Mouse (Mus musculus) T-helper 1 cell (primary cell): ENCODE measurements around the gene Siglecf.

Source experiments
- in situ Hi-C: fragments of 300-600 bp; cut with MboI, MseI; formaldehyde crosslinking; loops from one replicate; pipeline ENCODE4 v1.15.1; 2025; ENCODE audit warnings: high pct_unique_total_duplicates

The Siglecf gene

DNA sequence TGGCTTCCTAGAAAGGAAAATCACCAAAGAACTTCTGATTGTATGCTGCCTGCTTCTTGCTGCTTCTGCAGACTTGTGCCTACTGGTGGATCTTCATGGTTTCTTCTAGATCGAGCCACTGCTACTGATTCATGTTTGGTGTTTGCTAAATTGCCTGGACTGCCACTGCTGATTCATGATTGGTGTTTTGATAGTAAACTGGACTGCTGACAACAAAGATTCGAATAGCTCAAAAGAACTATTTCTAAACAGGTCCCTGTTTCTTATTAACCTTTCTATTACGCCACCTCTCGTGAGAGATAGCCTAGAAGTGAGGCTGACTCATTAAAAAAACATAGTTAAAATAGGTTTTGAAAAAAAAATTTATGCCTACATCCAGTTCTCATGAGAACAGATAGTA lies 10.9 kb downstream of the Siglecf start:
- in situ Hi-C loops = no loop called here

DNA sequence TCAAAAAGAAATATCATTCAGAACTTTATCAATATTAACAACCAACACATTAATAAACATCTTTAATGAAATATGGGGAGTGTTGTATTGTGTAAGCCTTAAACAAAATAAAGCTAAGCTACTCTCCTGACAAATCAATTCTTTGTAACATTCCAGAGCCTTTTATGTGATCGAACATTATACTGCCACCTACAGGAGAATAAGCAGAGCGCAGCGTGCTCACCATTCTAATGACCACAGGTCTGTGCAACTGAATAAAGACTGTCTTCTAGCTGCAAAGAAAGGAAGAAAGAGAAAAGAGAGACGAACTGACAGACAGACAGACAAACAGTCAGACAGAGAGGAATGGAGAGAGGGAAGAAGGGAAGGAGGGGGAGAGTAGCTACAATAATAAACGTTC lies 27.1 kb downstream of the Siglecf start:
- in situ Hi-C loops = no loop called here

DNA sequence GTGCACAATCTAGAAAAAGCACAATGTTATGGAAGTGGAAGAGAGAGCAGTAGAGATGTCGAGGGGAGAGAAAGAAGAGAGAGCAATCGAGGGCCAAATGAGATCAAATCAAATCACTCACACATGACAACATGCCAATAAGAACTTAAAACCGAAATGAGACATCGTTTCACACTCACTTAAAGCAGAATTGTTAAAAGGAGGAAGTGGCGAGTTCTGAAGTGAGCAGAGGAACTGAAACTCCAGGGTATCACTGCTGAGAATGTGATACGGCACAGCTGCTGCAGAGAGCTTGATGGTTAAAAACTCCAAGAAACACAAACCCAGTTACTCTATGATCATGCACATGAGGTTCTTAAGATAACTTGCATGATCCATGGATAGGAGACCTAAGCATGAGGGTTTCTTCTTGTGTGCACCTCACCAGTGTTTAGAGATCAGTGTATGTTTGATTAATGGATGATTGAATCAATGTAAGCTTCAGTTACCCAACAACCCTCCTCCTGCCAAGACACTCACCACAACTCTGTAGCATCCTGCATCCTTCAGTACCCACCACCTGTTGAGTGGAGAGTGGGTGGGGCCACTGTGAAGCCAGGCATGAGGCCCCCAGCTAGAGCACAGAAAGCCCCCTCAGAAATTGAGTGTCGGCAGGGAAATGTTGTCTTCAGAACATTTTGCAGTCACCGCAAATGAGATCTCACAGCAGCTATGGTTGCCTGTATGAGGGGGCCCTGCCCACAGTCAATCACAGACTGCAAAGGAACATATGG lies 41.4 kb downstream of the Siglecf start:
- in situ Hi-C loops = no loop called here

DNA sequence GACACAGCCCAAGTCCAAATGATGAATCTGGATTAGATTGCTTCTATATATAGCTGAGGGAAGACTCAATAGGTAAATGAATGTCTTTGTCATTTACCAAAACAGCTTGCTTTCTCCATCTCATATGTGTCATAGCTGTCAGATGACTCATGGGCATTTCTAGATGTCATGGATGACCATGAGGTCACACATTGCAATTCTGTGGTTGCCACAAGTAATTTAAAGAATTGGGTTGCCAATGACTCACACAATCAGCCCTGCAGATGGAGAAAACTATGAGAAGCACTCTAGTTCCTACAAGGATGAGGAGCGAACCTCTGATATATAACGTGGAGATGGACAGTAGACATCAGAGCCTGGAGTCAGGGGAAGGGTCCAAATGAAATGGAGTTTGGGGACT lies 48.4 kb downstream of the Siglecf start:
- in situ Hi-C loops = no loop called here

DNA sequence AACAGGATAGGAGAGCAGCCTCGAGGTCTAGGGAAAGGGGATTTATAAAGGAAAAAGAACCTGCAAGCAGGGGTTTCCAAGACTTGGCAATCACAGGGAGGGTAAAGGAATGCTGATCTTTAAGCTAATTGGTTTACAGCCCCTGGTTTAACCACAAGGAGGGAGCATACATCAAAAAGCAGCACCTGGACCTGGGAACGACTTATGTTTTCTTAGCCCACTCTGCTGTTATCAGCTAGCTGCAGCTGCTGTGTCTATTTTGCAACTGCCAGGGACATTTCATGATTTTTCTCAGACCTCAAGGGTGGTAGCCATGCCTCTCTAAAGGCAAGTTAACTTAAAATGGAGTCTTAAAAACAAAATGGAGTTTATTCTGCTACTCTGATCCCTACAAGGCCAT lies 51.6 kb downstream of the Siglecf start:
- in situ Hi-C loops = no loop called here

DNA sequence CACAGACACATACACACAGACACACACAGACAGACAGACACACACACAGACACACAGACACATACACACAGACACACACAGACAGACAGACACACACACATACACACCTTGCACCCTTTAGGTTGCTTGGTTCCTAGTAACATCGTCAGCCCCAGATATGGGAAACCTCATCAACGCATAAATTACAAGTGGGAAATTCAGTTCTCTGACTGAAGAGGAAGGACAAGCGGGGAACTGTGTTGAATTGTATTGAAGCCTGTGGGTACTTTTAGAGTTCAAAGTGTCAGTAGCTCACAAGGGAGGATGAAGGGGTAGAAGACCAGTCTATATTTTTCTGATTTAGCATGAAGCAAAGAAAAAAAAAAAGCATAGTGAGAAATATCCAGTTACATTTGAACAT lies 56.4 kb downstream of the Siglecf start:
- in situ Hi-C loops = no loop called here

DNA sequence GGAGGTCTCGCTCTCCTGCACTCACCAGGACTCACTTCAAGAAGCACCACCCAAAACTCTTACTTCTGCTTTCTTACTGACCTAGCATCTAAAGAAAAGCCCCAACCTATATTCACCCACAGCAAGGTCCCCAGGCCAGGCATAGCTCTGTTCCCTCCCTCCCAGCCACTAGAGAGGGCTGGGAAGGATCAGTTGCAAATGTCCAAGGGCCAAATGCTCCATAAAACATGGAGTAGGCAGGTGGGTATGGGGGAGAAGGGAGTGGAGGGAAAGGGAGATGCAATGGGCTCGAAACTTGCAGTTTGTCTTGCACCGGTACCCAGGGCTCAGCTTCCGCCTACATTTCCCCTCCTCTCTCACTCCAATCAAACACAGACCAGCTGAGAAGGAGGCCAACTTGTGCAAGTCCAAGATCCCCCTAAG lies 57.0 kb downstream of the Siglecf start, which contains the start of gene Siglecg:
Siglecg (plus strand) TSS at position 74 of the 423 bp plus-strand sequence.
- in situ Hi-C loops = no loop called here

DNA sequence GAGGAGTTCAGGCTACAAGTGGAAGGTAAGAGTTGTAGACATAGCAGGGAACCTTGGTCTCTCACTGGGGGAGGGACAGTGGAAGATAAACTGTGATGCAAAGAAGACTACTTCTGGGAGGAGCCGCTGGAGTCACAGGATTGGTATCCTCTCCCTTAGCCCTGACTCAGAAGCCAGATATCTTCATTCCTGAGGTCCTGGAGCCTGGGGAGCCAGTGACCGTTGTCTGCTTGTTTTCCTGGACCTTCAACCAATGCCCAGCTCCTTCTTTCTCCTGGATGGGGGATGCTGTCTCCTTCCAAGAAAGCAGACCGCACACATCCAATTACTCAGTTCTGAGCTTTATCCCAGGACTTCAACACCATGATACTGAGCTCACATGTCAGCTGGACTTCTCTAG lies 57.9 kb downstream of the Siglecf start:
- in situ Hi-C loops = no loop called here
